In genomic region chr6:108663241-108664194, GRCm38 (mm10) we compare ENCODE assay signal across 9 mouse cellular contexts. TPM values are rescaled to one million over a fixed set of nuclear protein-coding genes. Genes with fewer than 3 reads are reported as not detected.
A peak's percentile ranks its signal among the peaks of the same experiment; 100 is the strongest.
DNase-seq lines count a peak whose midpoint lies in the region; ATAC-seq and TF ChIP-seq lines count a peak whose summit lies in the region.
"Had no signal": no experiment of that assay in that cellular context is flagged by ENCODE, and none has a peak within 500 bp of the region (broad histone marks: within the 10 kb centered on the region; RNA-seq: fewer than 3 reads in every experiment).

No protein-coding gene starts in this region.

- H3K27ac ChIP-seq in lung, postnatal 0 days (ENCODE audit: low read length) = no peak overlapping the region
- no peak overlapping the region for H3K27ac ChIP-seq in hindbrain, embryonic 16.5 days (ENCODE audit: low read depth, low read length)
- H3K27ac ChIP-seq in olfactory bulb, adult 2 months (ENCODE audit: insufficient read depth, low read depth, low read length) = 0 out of 2 replicates have a peak overlapping the region, but pooled peaks have one; percentile 64

- ATAC-seq in lung, postnatal 0 days = no peak
- ATAC-seq in hindbrain, embryonic 16.5 days = no peak

- H3K4me2 ChIP-seq in lung, postnatal 0 days (replicated peaks; ENCODE audit: low read depth, low read length) = peak overlapping the region; percentile 89
- H3K4me2 ChIP-seq in hindbrain, embryonic 16.5 days (ENCODE audit: low read length) = peak overlapping the region; percentile 95

- H3K9ac ChIP-seq in lung, postnatal 0 days (replicated peaks; ENCODE audit: low read depth) = no peak overlapping the region
- H3K9ac ChIP-seq in hindbrain, embryonic 16.5 days (ENCODE audit: low read depth, low read length) = no peak overlapping the region

- no peaks in the 10 kb centered on the region for H3K27me3 ChIP-seq in lung, postnatal 0 days (replicated peaks; ENCODE audit: insufficient read depth, low read length)
- H3K27me3 ChIP-seq in hindbrain, embryonic 16.5 days (replicated peaks; ENCODE audit: control insufficient read depth, insufficient read depth, low read length) = no peaks in the 10 kb centered on the region; the same call in 1 of the 2 replicates

- no peak for TF ChIP-seq POLR2A in olfactory bulb, adult 2 months (IDR thresholded peaks at IDR 0.05; ENCODE audit: insufficient read depth, low read depth, low read length)

- H3K36me3 ChIP-seq in lung, postnatal 0 days (ENCODE audit: insufficient read depth, low read length) = peaks cover 11% of the 10 kb centered on the region; the same call in 1 of the 2 replicates
- H3K36me3 ChIP-seq in hindbrain, embryonic 16.5 days (ENCODE audit: control insufficient read depth, insufficient read depth, low read length) = 0 out of 2 replicates have a peak, but pooled peaks cover 5% of the 10 kb centered on the region

- WGBS in lung, postnatal 0 days = 79% methylated on average over 8 of the region's 8 CpGs
- WGBS in hindbrain, embryonic 16.5 days = 82% methylated on average over 8 of the region's 8 CpGs
- 54% methylated on average over 8 of the region's 8 CpGs for WGBS in olfactory bulb, adult 2 months

- no peak for TF ChIP-seq CTCF in lung, postnatal 0 days (IDR thresholded peaks at IDR 0.05)
- TF ChIP-seq CTCF in olfactory bulb, adult 2 months (IDR thresholded peaks at IDR 0.05; ENCODE audit: insufficient read depth, low read depth, low read length) = no peak

- intact Hi-C loops in gastrocnemius, postnatal 36 days (cut with DNase I) = no loop called here

- peaks cover 12% of the 10 kb centered on the region; the same call in 1 of the 2 replicates for H3K4me1 ChIP-seq in lung, postnatal 0 days (ENCODE audit: insufficient read depth, low read depth, low read length)
- H3K4me1 ChIP-seq in hindbrain, embryonic 16.5 days (ENCODE audit: control insufficient read depth, insufficient read depth, low read depth, low read length) = peaks cover 10% of the 10 kb centered on the region
- H3K4me1 ChIP-seq in olfactory bulb, adult 2 months (ENCODE audit: control insufficient read depth, insufficient read depth, low read length) = peaks cover 32% of the 10 kb centered on the region

- peak; percentile 36 for DNase-seq in gastrocnemius, adult 18-20 months (ENCODE audit: low spot score)
- no peak for DNase-seq in gastrocnemius, postnatal 36 days
- DNase-seq in lung, postnatal 0 days (ENCODE audit: low spot score) = no peak
- DNase-seq in lung, postnatal 4 days = no peak
- no peak for DNase-seq in spleen, adult 12 weeks (ENCODE audit: low spot score)
- DNase-seq in kidney, adult 11 months = no peak
- DNase-seq: gastrocnemius, postnatal 10 days had no signal

- no peaks in the 10 kb centered on the region for H3K9me3 ChIP-seq in lung, postnatal 0 days (ENCODE audit: low read length)
- H3K9me3 ChIP-seq in hindbrain, embryonic 16.5 days (ENCODE audit: control insufficient read depth, low read length) = no peaks in the 10 kb centered on the region

- TF ChIP-seq EP300 in lung, postnatal 0 days (IDR thresholded peaks at IDR 0.05) = no peak

- H3K4me3 ChIP-seq in lung, postnatal 0 days (ENCODE audit: low read depth, low read length) = peak overlapping the region; percentile 8; the same call in 1 of the 2 replicates
- H3K4me3 ChIP-seq in hindbrain, embryonic 16.5 days (ENCODE audit: low read length) = no peak overlapping the region; the same call in 1 of the 2 replicates
- H3K4me3 ChIP-seq in olfactory bulb, adult 2 months (ENCODE audit: insufficient read depth, low read depth, low read length) = peak overlapping the region; percentile 40

RNA-seq across cellular contexts. Expression of gene Bhlhe40, which starts 3.1 kb away (rescaled TPM):
- total RNA-seq in gastrocnemius, adult 18-20 months (2021) = 10 to 100 TPM; 70.0 to 98.6 TPM
- 100 to 1,000 TPM in 1 of 2 experiments, 10 to 100 TPM in 1; 71.8 to 106 TPM for total RNA-seq in gastrocnemius, postnatal 36 days (2021)
- polyA plus RNA-seq in lung, postnatal 0 days (2015; fragmentation: Nextera tagmentation; extraction: Ambion mirVana) = 14.9 and 27.1 TPM in 2 replicates
- 7.3 and 8.9 TPM in 2 replicates for polyA plus RNA-seq in hindbrain, embryonic 16.5 days (2015; fragmentation: Nextera tagmentation; extraction: Ambion mirVana)
- not detected in 2 replicates for polyA plus RNA-seq in olfactory bulb, adult 2 months (2012; ENCODE audit: insufficient read depth, insufficient read length, low replicate concordance, missing spikeins)
